ENCODE assay signal across 12 mouse cellular contexts in genomic region chr9:70760974-70761373, GRCm38 (mm10).
DNase-seq lines count a peak whose midpoint lies in the region; ATAC-seq lines count a peak whose summit lies in the region.
"Had no signal": no experiment of that assay in that cellular context is flagged by ENCODE, and none has a peak within 500 bp of the region (broad histone marks: within the 10 kb centered on the region; RNA-seq: fewer than 3 reads in every experiment).

No protein-coding gene starts in this region.

- H3K9me3 ChIP-seq in liver, embryonic 16.5 days (replicated peaks; ENCODE audit: control insufficient read depth, low read length) = no peaks in the 10 kb centered on the region
- no peaks in the 10 kb centered on the region for H3K9me3 ChIP-seq in midbrain, embryonic 16.5 days (replicated peaks; ENCODE audit: control insufficient read depth, low read length, poor library complexity, severe bottlenecking)
- no peaks in the 10 kb centered on the region for H3K9me3 ChIP-seq in forebrain, embryonic 12.5 days
- H3K9me3 ChIP-seq: embryonic facial prominence, embryonic 13.5 days; G1E; limb, embryonic 13.5 days had no signal

- H3K9ac ChIP-seq in liver, embryonic 16.5 days (ENCODE audit: low read depth, low read length) = no peak overlapping the region
- H3K9ac ChIP-seq in midbrain, embryonic 16.5 days (ENCODE audit: low read depth, low read length) = no peak overlapping the region
- H3K9ac ChIP-seq in forebrain, embryonic 12.5 days = no peak overlapping the region
- H3K9ac ChIP-seq: embryonic facial prominence, embryonic 13.5 days; limb, embryonic 13.5 days had no signal

- H3K4me3 ChIP-seq in liver, embryonic 16.5 days (ENCODE audit: low read depth, low read length) = no peak overlapping the region
- no peak overlapping the region for H3K4me3 ChIP-seq in midbrain, embryonic 16.5 days (ENCODE audit: low read depth, low read length)
- no peak overlapping the region for H3K4me3 ChIP-seq in forebrain, embryonic 12.5 days (replicated peaks)
- H3K4me3 ChIP-seq: embryonic facial prominence, embryonic 13.5 days; limb, embryonic 13.5 days had no signal

- peak overlapping the region; percentile 56; the same call in 1 of the 2 replicates for H3K27ac ChIP-seq in liver, embryonic 16.5 days (ENCODE audit: low read length)
- H3K27ac ChIP-seq in midbrain, embryonic 16.5 days (ENCODE audit: low read length) = no peak overlapping the region
- H3K27ac ChIP-seq in forebrain, embryonic 12.5 days = no peak overlapping the region
- H3K27ac ChIP-seq: embryonic facial prominence, embryonic 13.5 days; limb, embryonic 13.5 days had no signal

- ATAC-seq in activated CD4-positive, CD25-positive, alpha-beta regulatory T cell, adult 4 months = peak; percentile 85
- no peak for ATAC-seq in liver, embryonic 16.5 days (ENCODE audit: low read depth)
- no peak for ATAC-seq in midbrain, embryonic 16.5 days
- ATAC-seq in forebrain, embryonic 12.5 days (ENCODE audit: low FRiP score) = no peak

- no peaks in the 10 kb centered on the region for H3K4me1 ChIP-seq in liver, embryonic 16.5 days (ENCODE audit: control insufficient read depth, low read depth, low read length)
- H3K4me1 ChIP-seq in midbrain, embryonic 16.5 days (ENCODE audit: control insufficient read depth, insufficient read depth, low read length) = no peaks in the 10 kb centered on the region
- H3K4me1 ChIP-seq in forebrain, embryonic 12.5 days = no peaks in the 10 kb centered on the region
- H3K4me1 ChIP-seq: embryonic facial prominence, embryonic 13.5 days; limb, embryonic 13.5 days had no signal

- H3K4me2 ChIP-seq in liver, embryonic 16.5 days (ENCODE audit: low read depth, low read length) = no peak overlapping the region
- no peak overlapping the region for H3K4me2 ChIP-seq in midbrain, embryonic 16.5 days (ENCODE audit: low read length)
- H3K4me2 ChIP-seq in forebrain, embryonic 12.5 days = no peak overlapping the region
- H3K4me2 ChIP-seq: embryonic facial prominence, embryonic 13.5 days; limb, embryonic 13.5 days had no signal

- peaks cover 76% of the 10 kb centered on the region for H3K36me3 ChIP-seq in liver, embryonic 16.5 days (ENCODE audit: control insufficient read depth, insufficient read depth)
- H3K36me3 ChIP-seq in midbrain, embryonic 16.5 days (ENCODE audit: control insufficient read depth, insufficient read depth, low read length) = peaks cover 11% of the 10 kb centered on the region
- H3K36me3 ChIP-seq in forebrain, embryonic 12.5 days (replicated peaks) = peaks cover 29% of the 10 kb centered on the region

- 86% methylated on average over 5 of the region's 5 CpGs for WGBS in liver, embryonic 16.5 days (ENCODE audit: insufficient replicate concordance)
- WGBS in midbrain, embryonic 16.5 days = 95% methylated on average over 5 of the region's 5 CpGs
- 92% methylated on average over 5 of the region's 5 CpGs for WGBS in forebrain, embryonic 12.5 days

- H3K27me3 ChIP-seq in liver, embryonic 16.5 days (ENCODE audit: control insufficient read depth, insufficient read depth, low read depth, low read length) = no peaks in the 10 kb centered on the region
- no peaks in the 10 kb centered on the region for H3K27me3 ChIP-seq in midbrain, embryonic 16.5 days (ENCODE audit: control insufficient read depth, insufficient read depth, low read depth, low read length)
- H3K27me3 ChIP-seq in forebrain, embryonic 12.5 days = no peaks in the 10 kb centered on the region
- H3K27me3 ChIP-seq: embryonic facial prominence, embryonic 13.5 days; limb, embryonic 13.5 days had no signal

- peak; percentile 13 for DNase-seq in kidney, adult 9 months
- DNase-seq in kidney, adult 11 months = no peak
- peak; percentile 78 for DNase-seq in A20 (ENCODE audit: low read depth, low spot score)
- no peak for DNase-seq in cerebellum, adult 18-20 months
- DNase-seq: cerebellum, adult 9-10 months had no signal

Comparison
In these comparisons a context has a peak if more than half of its experiments do, and no peak if none do; other contexts are left out.
1. DNase-seq: peak in kidney, adult 9 months (single experiment) and A20 (single experiment); none in kidney, adult 11 months (single experiment) and cerebellum, adult 18-20 months (0 of 2).